Mouse (Mus musculus): ENCODE measurements at regions not wholly inside any gene's neighbourhood (a gene's known extent, or its start where the extent isn't known, plus 50 kb on each side); places are given as distances from the start of the nearest gene placed in this dataset.

- Histone ChIP-seq H3K9me3 (no peaks in the 10 kb centered on the region), H3K27ac (no peak overlapping the region), H3K4me1 (no peaks in the 10 kb centered on the region), H3K4me3 (no peak overlapping the region), H3K4me2 (no peak overlapping the region), H3K36me3 (replicated peaks) (no peaks in the 10 kb centered on the region), H3K27me3 (replicated peaks) (no peaks in the 10 kb centered on the region), H3K9ac (no peak overlapping the region)
- WGBS = 53% methylated on average over 3 of the region's 3 CpGs
- no peak for ATAC-seq (replicated peaks)
Observed at GRCm38 (mm10) chr1:55863113-55863512, 457.4 kb downstream of the Plcl1 start.

DNA sequence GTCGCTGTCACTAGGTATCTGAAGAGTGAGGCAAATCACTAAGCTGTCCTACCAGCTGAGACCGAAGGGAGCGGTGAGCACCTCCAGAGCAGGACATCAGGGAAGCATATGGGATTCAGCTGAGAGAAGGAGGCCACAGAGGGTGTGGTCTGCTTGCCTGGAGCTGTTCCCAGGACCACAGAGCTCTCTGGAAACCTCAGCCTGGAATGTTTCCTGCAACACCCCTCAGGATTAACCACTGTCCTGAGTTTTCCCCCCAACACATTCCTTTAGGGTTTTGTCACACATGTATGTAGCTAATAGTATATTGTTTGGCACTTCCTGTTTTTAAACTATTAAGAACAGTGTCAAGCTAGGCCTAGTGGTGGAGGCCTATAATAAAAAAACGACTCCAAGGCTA is 459.6 kb downstream of the Plcl1 start:
- Histone ChIP-seq H3K4me3 (no peak overlapping the region), H3K9me3 (no peaks in the 10 kb centered on the region), H3K27ac (no peak overlapping the region), H3K27me3 (replicated peaks) (no peaks in the 10 kb centered on the region), H3K4me1 (no peaks in the 10 kb centered on the region), H3K36me3 (replicated peaks) (no peaks in the 10 kb centered on the region), H3K4me2 (no peak overlapping the region), H3K9ac (no peak overlapping the region)
- ATAC-seq (replicated peaks) = no peak
- 77% methylated on average over 4 of the region's 4 CpGs for WGBS

DNA sequence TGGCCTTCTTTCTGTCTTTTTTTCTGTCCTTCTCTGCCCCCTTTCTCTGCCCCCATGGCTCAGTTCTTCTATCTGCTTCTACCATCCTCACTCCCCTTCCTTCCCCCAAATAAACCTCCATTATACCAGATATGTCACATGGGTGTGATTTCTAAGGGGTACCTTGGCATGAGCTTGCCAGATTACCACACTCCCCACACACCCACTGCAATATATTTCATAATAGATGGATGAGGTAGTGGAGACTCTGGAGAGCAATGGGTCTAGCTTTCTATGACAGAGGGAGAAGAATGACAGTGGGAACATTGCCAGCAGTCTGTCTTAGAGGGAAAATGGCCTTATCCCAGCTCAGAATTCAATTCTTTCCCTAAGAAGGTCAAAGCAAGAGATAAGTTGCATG is 461.0 kb downstream of the Plcl1 start:
- H3K9me3 ChIP-seq = no peaks in the 10 kb centered on the region
- H3K36me3 ChIP-seq (replicated peaks) = no peaks in the 10 kb centered on the region
- no peak overlapping the region for H3K4me2 ChIP-seq
- ATAC-seq (replicated peaks) = no peak
- no peak overlapping the region for H3K9ac ChIP-seq
- H3K4me1 ChIP-seq = no peaks in the 10 kb centered on the region
- H3K27me3 ChIP-seq (replicated peaks) = no peaks in the 10 kb centered on the region
- H3K27ac ChIP-seq = no peak overlapping the region
- no peak overlapping the region for H3K4me3 ChIP-seq

DNA sequence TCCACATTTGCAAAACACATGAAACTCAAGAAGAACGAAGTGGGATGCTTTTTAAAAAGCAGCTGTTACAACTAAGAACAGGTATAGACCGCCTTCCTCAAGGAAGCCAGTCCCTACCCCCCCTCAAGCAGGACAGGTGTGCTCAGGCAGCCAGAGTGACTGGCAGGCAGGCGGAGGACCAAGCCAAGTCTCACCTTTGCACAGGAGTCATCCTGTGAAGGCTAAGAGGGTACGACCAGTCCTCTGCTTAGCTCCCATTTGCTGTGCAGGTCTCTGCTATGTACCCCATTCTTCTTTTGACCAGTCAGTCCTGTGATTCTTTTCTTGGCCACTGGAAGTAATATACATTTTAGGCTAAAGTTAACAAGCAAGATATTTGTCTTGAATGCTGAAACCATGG is 467.9 kb downstream of the Plcl1 start:
- H3K4me3 ChIP-seq = no peak overlapping the region
- no peak overlapping the region for H3K4me2 ChIP-seq
- no peak overlapping the region for H3K9ac ChIP-seq
- H3K27me3 ChIP-seq (replicated peaks) = no peaks in the 10 kb centered on the region
- H3K36me3 ChIP-seq (replicated peaks) = no peaks in the 10 kb centered on the region
- no peaks in the 10 kb centered on the region for H3K9me3 ChIP-seq
- WGBS = 92% methylated on average over 4 of the region's 4 CpGs
- H3K4me1 ChIP-seq = 0 out of 2 replicates have a peak, but pooled peaks cover 5% of the 10 kb centered on the region
- no peak overlapping the region for H3K27ac ChIP-seq
- ATAC-seq (replicated peaks) = no peak

DNA sequence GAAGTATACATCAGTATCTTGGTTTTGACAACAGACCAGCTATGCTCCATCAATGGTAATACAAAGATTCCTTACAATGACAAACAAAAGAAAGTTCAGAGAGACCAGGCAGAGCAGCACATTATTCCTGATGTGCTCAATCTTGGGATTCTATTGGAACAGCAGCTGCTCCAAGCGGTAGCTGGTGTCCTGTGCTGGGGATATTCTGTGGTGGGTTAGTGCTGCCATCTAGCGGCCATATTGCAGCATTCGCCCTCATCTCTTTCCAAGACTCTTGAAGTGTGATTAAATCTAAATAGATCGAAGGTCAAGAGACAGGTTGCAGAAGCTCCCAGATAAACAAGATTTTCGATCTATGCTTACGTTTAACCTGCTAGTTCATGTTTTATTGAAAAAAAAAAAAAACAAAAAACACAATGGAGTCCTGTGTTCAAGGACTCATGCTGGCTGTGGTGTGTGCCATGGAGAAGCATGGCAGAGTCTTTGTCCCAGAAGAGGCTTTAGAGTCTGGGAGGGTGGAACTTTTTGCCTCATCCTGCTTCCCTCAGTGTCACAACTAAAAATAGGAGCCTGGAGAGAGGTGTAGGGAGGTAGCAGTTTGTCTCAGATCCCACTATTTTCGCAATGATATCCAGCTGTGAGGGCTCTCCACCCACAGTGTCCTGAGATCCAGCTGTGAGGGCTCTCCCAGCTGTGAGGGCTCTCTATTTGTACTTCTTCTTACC is 468.6 kb downstream of the Plcl1 start:
- WGBS = 16% methylated on average over 7 of the region's 7 CpGs
- no peaks in the 10 kb centered on the region for H3K36me3 ChIP-seq (replicated peaks)
- no peak overlapping the region for H3K4me3 ChIP-seq
- H3K4me1 ChIP-seq = 0 out of 2 replicates have a peak, but pooled peaks cover 5% of the 10 kb centered on the region
- H3K4me2 ChIP-seq = no peak overlapping the region
- peak; percentile 94 for ATAC-seq (replicated peaks)
- H3K9ac ChIP-seq = no peak overlapping the region
- H3K9me3 ChIP-seq = no peaks in the 10 kb centered on the region
- H3K27me3 ChIP-seq (replicated peaks) = no peaks in the 10 kb centered on the region
- no peak overlapping the region for H3K27ac ChIP-seq

DNA sequence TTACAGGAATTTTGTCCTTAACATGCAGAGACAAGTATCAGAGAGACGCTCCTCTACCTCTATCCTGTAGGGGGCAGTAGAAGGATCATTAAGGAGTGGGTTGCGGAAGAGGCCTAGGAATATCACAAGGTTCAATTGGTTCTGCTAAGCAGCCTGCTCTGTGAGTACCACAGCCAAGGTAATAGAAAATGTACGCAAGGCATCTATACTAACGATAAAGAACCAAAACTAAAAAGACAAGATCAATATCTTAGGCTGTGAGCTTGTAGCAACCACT is 469.1 kb downstream of the Plcl1 start:
- WGBS = 63% methylated on average over 4 of the region's 4 CpGs
- 0 out of 2 replicates have a peak, but pooled peaks cover 5% of the 10 kb centered on the region for H3K4me1 ChIP-seq
- H3K36me3 ChIP-seq (replicated peaks) = no peaks in the 10 kb centered on the region
- H3K27me3 ChIP-seq (replicated peaks) = no peaks in the 10 kb centered on the region
- no peak overlapping the region for H3K4me3 ChIP-seq
- peak; percentile 65 for ATAC-seq (replicated peaks)
- H3K27ac ChIP-seq = no peak overlapping the region
- no peak overlapping the region for H3K4me2 ChIP-seq
- no peaks in the 10 kb centered on the region for H3K9me3 ChIP-seq
- no peak overlapping the region for H3K9ac ChIP-seq

GRCm38 (mm10) chr1:55884576-55884975 is 478.9 kb downstream of the Plcl1 start:
- Histone ChIP-seq H3K4me3 (no peak overlapping the region), H3K4me2 (no peak overlapping the region), H3K9me3 (no peaks in the 10 kb centered on the region), H3K4me1 (peaks cover 26% of the 10 kb centered on the region), H3K27ac (no peak overlapping the region), H3K27me3 (replicated peaks) (peaks cover 41% of the 10 kb centered on the region), H3K36me3 (replicated peaks) (no peaks in the 10 kb centered on the region), H3K9ac (no peak overlapping the region)
- no peak for ATAC-seq (replicated peaks)

- peaks cover 57% of the 10 kb centered on the region for H3K27me3 ChIP-seq (replicated peaks)
- peak; percentile 53 for ATAC-seq (replicated peaks)
- no peak overlapping the region for H3K9ac ChIP-seq
- no peak overlapping the region for H3K4me2 ChIP-seq
- H3K27ac ChIP-seq = no peak overlapping the region
- no peaks in the 10 kb centered on the region for H3K36me3 ChIP-seq (replicated peaks)
- no peak overlapping the region for H3K4me3 ChIP-seq
- WGBS = 10% methylated on average over 5 of the region's 5 CpGs
- H3K4me1 ChIP-seq = peaks cover 28% of the 10 kb centered on the region
- no peaks in the 10 kb centered on the region for H3K9me3 ChIP-seq
Observed at GRCm38 (mm10) chr1:55886383-55887070, 480.8 kb downstream of the Plcl1 start.

- Histone ChIP-seq H3K4me2 (no peak overlapping the region), H3K9ac (no peak overlapping the region), H3K9me3 (no peaks in the 10 kb centered on the region), H3K4me1 (peaks cover 28% of the 10 kb centered on the region), H3K36me3 (replicated peaks) (no peaks in the 10 kb centered on the region), H3K4me3 (no peak overlapping the region), H3K27ac (no peak overlapping the region), H3K27me3 (replicated peaks) (peaks cover 62% of the 10 kb centered on the region)
- no peak; the same call in 1 of the 2 replicates for ATAC-seq (replicated peaks)
- 28% methylated on average over 7 of the region's 7 CpGs for WGBS
Observed at GRCm38 (mm10) chr1:55887386-55887785, 481.7 kb downstream of the Plcl1 start.

GRCm38 (mm10) chr1:55888711-55889366 is 483.1 kb downstream of the Plcl1 start:
- peaks cover 28% of the 10 kb centered on the region for H3K4me1 ChIP-seq
- no peak overlapping the region for H3K27ac ChIP-seq
- no peaks in the 10 kb centered on the region for H3K36me3 ChIP-seq (replicated peaks)
- no peaks in the 10 kb centered on the region for H3K9me3 ChIP-seq
- peak overlapping the region; percentile 37 for H3K4me2 ChIP-seq
- ATAC-seq (replicated peaks) = peak; percentile 73
- no peak overlapping the region for H3K9ac ChIP-seq
- no peak overlapping the region for H3K4me3 ChIP-seq
- WGBS = 16% methylated on average over 17 of the region's 17 CpGs
- peaks cover 72% of the 10 kb centered on the region for H3K27me3 ChIP-seq (replicated peaks)

DNA sequence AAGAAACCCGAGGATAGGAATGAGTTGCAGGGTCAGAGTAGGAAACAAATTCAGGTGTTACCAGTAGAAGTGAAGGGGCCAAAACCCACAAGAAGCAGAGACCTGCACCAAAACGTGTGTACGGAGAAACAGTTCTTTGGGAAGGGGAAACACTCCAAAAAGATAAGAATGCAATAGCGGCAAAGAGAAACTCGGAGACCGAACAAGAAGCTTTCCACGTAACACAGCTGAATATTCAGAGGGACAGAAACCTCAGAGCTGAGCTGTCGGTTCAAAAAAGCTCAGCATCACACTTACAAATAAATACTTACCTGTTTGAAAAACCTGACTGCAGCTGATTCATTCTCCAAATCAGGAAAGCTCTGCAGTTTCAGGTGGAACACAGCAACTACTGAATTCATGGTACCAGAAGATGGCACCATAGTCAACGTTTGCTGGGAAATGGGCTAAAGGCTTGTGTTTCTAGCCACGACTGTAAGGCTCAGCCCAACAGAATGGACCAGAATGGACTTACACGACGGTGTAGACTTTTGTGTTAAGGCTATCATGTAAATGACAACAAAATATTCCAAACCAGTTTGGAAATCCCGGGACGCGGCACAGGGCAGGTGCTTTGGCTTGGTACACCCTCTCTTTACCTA is 484.9 kb downstream of the Plcl1 start:
- ATAC-seq (replicated peaks) = peak; percentile 51
- Histone ChIP-seq H3K27me3 (replicated peaks) (peaks cover 66% of the 10 kb centered on the region), H3K4me2 (no peak overlapping the region), H3K4me3 (no peak overlapping the region), H3K36me3 (replicated peaks) (no peaks in the 10 kb centered on the region), H3K9ac (no peak overlapping the region), H3K9me3 (no peaks in the 10 kb centered on the region), H3K27ac (no peak overlapping the region), H3K4me1 (peaks cover 28% of the 10 kb centered on the region)
- WGBS = 53% methylated on average over 15 of the region's 15 CpGs

GRCm38 (mm10) chr1:55891894-55892293 is 486.2 kb downstream of the Plcl1 start:
- Histone ChIP-seq H3K4me2 (no peak overlapping the region), H3K36me3 (replicated peaks) (no peaks in the 10 kb centered on the region), H3K27ac (no peak overlapping the region), H3K27me3 (replicated peaks) (peaks cover 72% of the 10 kb centered on the region), H3K4me1 (peaks cover 26% of the 10 kb centered on the region), H3K9me3 (no peaks in the 10 kb centered on the region), H3K9ac (no peak overlapping the region), H3K4me3 (no peak overlapping the region)
- ATAC-seq (replicated peaks) = no peak
- WGBS = 83% methylated on average over 10 of the region's 10 CpGs

Data from midbrain, embryonic 15.5 days (tissue).